Mouse (Mus musculus) midbrain, embryonic 14.5 days (tissue): Measurements from ENCODE around the gene Dyx1c1. TPM values are rescaled to one million over a fixed set of nuclear protein-coding genes. Genes with fewer than 3 reads are reported as not detected.
A peak's percentile ranks its signal among the peaks of the same experiment; 100 is the strongest.

Source experiments
- ATAC-seq: fragments of 200-750 bp; cut with Nextera tagmentation; 2 replicates; pipeline ENCODE4 v1.8.0; 2017; ENCODE audit warnings: moderate number of reproducible peaks, moderate library complexity; ENCODE audit not compliant: low FRiP score, low TSS enrichment
- DNase-seq: peaks from one replicate; pipeline ENCODE4 v3.0.0-alpha.2; 2015
- H3K27ac ChIP-seq: fragments of 300-500 bp; sonication (generic); replicated peaks from 2 replicates; pipeline ENCODE4 v1.5.1; 2014; ENCODE audit warnings: mild to moderate bottlenecking, low read depth, low read length, moderate library complexity
- H3K27me3 ChIP-seq: fragments of 300-500 bp; sonication (generic); 2 replicates; pipeline ENCODE4 v1.6.1; 2014; ENCODE audit warnings: low read length, control low read depth, mixed read lengths; ENCODE audit not compliant: control insufficient read depth, insufficient read depth
- H3K36me3 ChIP-seq: fragments of 300-500 bp; sonication (generic); 2 replicates; pipeline ENCODE4 v1.6.1; 2014; ENCODE audit warnings: low read length, control low read depth; ENCODE audit not compliant: control insufficient read depth, insufficient read depth
- H3K4me1 ChIP-seq: fragments of 300-500 bp; sonication (generic); 2 replicates; pipeline ENCODE4 v1.6.1; 2014; ENCODE audit warnings: mild to moderate bottlenecking, antibody characterized with exemption, low read length, control low read depth; ENCODE audit not compliant: control insufficient read depth, insufficient read depth
- H3K4me2 ChIP-seq: fragments of 300-500 bp; sonication (generic); 2 replicates; pipeline ENCODE4 v1.6.1; 2014; ENCODE audit warnings: mild to moderate bottlenecking, low read length, moderate library complexity
- H3K4me3 ChIP-seq: fragments of 300-500 bp; sonication (generic); replicated peaks from 2 replicates; pipeline ENCODE4 v1.5.1; 2014; ENCODE audit warnings: low read depth, low read length
- H3K9ac ChIP-seq: fragments of 300-500 bp; sonication (generic); replicated peaks from 2 replicates; pipeline ENCODE4 v1.6.1; 2014; ENCODE audit warnings: mild to moderate bottlenecking, low read length, moderate library complexity
- H3K9me3 ChIP-seq: fragments of 300-500 bp; sonication (generic); 2 replicates; pipeline ENCODE4 v1.6.1; 2016; ENCODE audit warnings: low read length, control low read depth, mixed read lengths; ENCODE audit not compliant: control insufficient read depth
- WGBS: fragments of 180-500 bp; shearing (Covaris S2); extraction: QIAGEN DNeasy Blood & Tissue Kit; methylation state at CpG from one replicate; pipeline ENCODE4 v1.1.7; 2014; 5-methylcytosine and 5-hydroxymethylcytosine counted together
- polyA plus RNA-seq: library from polyadenylated mRNA; unstranded; fragments of >200 nt; fragmentation: Nextera tagmentation; extraction: Ambion mirVana; gene quantifications from 2 replicates; pipeline ENCODE4 v1.2.1, GENCODE M21; 2014

The Dyx1c1 gene
- polyA plus RNA-seq, 1 experiment from 2014 or later, result 1.7 TPM

- DNase-seq (no peak), ATAC-seq (no peak)
- Histone ChIP-seq H3K27ac (no peak overlapping the region), H3K4me2 (no peak overlapping the region), H3K9me3 (no peaks in the 10 kb centered on the region), H3K9ac (no peak overlapping the region), H3K36me3 (peaks cover 54% of the 10 kb centered on the region), H3K4me1 (no peaks in the 10 kb centered on the region), H3K4me3 (no peak overlapping the region), H3K27me3 (no peaks in the 10 kb centered on the region)
- WGBS, result 89% methylated on average over 13 of the region's 13 CpGs
Observed at GRCm38 (mm10) chr9:73001314-73002011, 42.9 kb downstream of the Dyx1c1 start.

- H3K9ac ChIP-seq, result no peak overlapping the region
- H3K4me3 ChIP-seq, result no peak overlapping the region
- no peaks in the 10 kb centered on the region for H3K9me3 ChIP-seq
- H3K4me2 ChIP-seq, result no peak overlapping the region
- no peaks in the 10 kb centered on the region for H3K4me1 ChIP-seq
- H3K36me3 ChIP-seq, result peaks cover 59% of the 10 kb centered on the region
- 73% methylated on average over 3 of the region's 3 CpGs for WGBS
- ATAC-seq (no peak), DNase-seq (no peak)
- H3K27me3 ChIP-seq, result no peaks in the 10 kb centered on the region
- H3K27ac ChIP-seq, result no peak overlapping the region
Observed at GRCm38 (mm10) chr9:73002177-73002576, 43.6 kb downstream of the Dyx1c1 start.

GRCm38 (mm10) chr9:73004076-73004475, 45.5 kb downstream of the Dyx1c1 start:
- H3K4me1 ChIP-seq, result no peaks in the 10 kb centered on the region
- H3K27me3 ChIP-seq, result no peaks in the 10 kb centered on the region
- no peak overlapping the region for H3K4me3 ChIP-seq
- H3K9me3 ChIP-seq, result no peaks in the 10 kb centered on the region
- 89% methylated on average over 8 of the region's 8 CpGs for WGBS
- H3K36me3 ChIP-seq, result peaks cover 56% of the 10 kb centered on the region
- H3K27ac ChIP-seq, result no peak overlapping the region
- ATAC-seq, result no peak
- no peak overlapping the region for H3K9ac ChIP-seq
- no peak for DNase-seq
- no peak overlapping the region for H3K4me2 ChIP-seq

DNA sequence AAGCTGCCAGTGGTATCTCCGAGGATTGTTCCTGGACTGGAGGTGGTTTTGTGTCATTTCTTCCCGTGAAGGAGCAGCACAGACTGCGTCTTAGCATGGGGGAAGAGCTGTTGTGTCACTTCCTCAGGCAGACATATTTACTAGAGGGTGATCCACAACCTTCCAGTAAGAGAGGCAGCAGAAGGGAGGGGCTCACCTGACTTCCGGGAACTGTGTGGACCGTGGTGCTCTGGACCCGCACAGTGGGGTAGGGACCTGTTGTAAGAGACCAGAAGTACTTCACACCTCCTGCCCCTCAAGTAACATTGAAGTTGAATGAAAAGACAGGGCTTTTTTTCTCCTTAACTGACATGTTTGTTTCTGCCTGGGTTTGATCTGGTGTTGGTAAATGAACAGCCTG, 46.5 kb downstream of the Dyx1c1 start:
- H3K4me2 ChIP-seq, result no peak overlapping the region
- no peak overlapping the region for H3K9ac ChIP-seq
- ATAC-seq, result no peak
- no peaks in the 10 kb centered on the region for H3K4me1 ChIP-seq
- H3K36me3 ChIP-seq, result peaks cover 67% of the 10 kb centered on the region
- no peak for DNase-seq
- WGBS, result 84% methylated on average over 6 of the region's 6 CpGs
- H3K4me3 ChIP-seq, result no peak overlapping the region
- H3K27me3 ChIP-seq, result no peaks in the 10 kb centered on the region
- H3K27ac ChIP-seq, result no peak overlapping the region
- H3K9me3 ChIP-seq, result no peaks in the 10 kb centered on the region

DNA sequence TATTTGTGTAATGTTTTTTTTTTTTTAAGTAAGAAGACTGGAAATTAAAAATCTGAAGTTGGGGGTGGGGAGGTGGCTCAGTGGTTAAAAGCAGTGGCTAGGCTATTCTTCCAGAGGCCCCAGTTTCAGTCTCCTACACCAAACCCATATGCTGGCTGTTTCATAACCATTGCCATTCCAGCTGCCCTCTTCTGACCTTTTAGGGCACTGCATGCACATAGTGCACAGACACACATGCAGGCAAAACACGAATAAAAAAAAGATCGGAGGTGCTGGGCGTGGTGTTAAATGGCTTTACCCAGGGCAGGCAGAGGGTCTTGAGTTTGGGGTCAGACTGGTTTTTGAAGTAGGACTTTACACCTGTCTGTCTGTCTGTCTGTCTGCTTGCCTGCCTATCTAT, 47.6 kb downstream of the Dyx1c1 start:
- Histone ChIP-seq H3K27ac (no peak overlapping the region), H3K27me3 (no peaks in the 10 kb centered on the region), H3K9me3 (no peaks in the 10 kb centered on the region), H3K36me3 (peaks cover 69% of the 10 kb centered on the region), H3K4me2 (no peak overlapping the region), H3K4me3 (no peak overlapping the region), H3K4me1 (no peaks in the 10 kb centered on the region), H3K9ac (no peak overlapping the region)
- ATAC-seq (no peak), DNase-seq (no peak)
- 95% methylated on average over 3 of the region's 3 CpGs for WGBS

GRCm38 (mm10) chr9:73008384-73008783, 49.8 kb downstream of the Dyx1c1 start:
- Histone ChIP-seq H3K4me1 (no peaks in the 10 kb centered on the region), H3K4me2 (no peak overlapping the region), H3K36me3 (peaks cover 72% of the 10 kb centered on the region), H3K9ac (no peak overlapping the region), H3K9me3 (no peaks in the 10 kb centered on the region), H3K27me3 (no peaks in the 10 kb centered on the region), H3K4me3 (no peak overlapping the region), H3K27ac (no peak overlapping the region)
- no peak for ATAC-seq
- WGBS, result 78% methylated on average over 3 of the region's 3 CpGs
- no peak for DNase-seq

DNA sequence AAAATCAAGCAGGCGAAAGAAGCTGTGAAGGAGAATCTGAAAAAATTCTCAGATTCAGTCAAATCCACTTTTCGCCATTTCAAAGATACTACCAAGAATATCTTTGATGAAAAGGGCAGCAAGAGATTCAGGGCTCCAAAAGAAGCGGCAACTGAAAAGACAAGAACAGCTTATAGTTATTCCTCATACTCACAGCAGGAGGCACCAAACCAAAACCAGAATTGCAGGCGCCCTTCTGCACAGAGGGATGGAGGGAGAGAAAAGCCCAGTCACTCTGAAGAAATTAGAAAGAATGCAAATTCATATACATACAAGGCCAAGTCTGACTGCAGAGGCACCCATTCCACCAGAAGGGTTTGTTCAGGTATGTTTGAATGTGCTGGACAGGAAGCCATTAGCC, 54.0 kb downstream of the Dyx1c1 start:
- DNase-seq (peak; percentile 4), ATAC-seq (no peak)
- Histone ChIP-seq H3K4me3 (no peak overlapping the region), H3K9me3 (no peaks in the 10 kb centered on the region), H3K4me1 (no peaks in the 10 kb centered on the region), H3K4me2 (no peak overlapping the region), H3K27me3 (no peaks in the 10 kb centered on the region), H3K36me3 (peaks cover 82% of the 10 kb centered on the region), H3K27ac (no peak overlapping the region), H3K9ac (no peak overlapping the region)
- WGBS, result 89% methylated on average over 4 of the region's 4 CpGs

DNA sequence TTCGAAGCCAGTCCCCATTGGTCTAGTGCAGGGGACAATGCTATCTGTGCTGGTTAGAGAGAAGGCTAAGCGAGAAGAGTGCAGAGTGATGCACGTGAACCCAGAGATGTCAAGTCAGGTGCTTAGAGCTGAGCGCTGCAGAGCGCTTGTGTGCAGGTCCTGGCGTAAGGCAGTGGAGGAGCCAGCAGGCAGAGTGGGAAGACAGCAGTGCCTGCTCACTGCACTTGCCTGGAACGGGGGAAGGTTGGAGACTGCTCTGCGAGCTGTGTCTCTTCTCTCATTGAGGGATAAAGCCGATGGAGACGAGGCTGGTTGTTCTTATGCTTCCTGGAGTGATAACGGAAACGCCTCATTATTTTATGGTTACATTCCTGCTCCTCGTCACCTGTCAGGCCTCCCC, 56.1 kb downstream of the Dyx1c1 start:
- Histone ChIP-seq H3K4me2 (no peak overlapping the region), H3K36me3 (peaks cover 96% of the 10 kb centered on the region), H3K4me3 (no peak overlapping the region), H3K4me1 (no peaks in the 10 kb centered on the region), H3K27me3 (no peaks in the 10 kb centered on the region), H3K9me3 (no peaks in the 10 kb centered on the region), H3K9ac (no peak overlapping the region), H3K27ac (no peak overlapping the region)
- no peak for DNase-seq
- WGBS, result 90% methylated on average over 13 of the region's 13 CpGs
- no peak for ATAC-seq

DNA sequence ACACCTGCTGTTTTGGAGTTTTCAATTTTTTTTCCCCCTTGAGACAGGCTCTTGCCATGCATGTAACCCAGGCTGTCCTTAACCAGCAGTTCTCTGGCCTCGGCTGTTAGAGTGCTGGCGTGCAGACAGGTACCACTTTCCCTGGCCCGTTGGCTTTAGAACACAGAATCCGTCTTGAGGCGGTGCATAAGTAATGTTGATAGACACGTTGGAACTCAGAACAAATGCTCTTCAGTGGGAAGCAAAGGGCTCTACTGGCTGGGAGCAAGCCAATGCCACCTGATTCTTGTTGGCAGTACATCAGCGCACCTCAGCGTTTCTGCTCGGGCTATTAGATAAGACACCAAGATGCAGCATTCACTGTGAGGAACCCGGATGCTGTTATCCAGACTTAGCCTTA, 61.3 kb downstream of the Dyx1c1 start:
- Histone ChIP-seq H3K9me3 (no peaks in the 10 kb centered on the region), H3K4me1 (no peaks in the 10 kb centered on the region), H3K4me2 (no peak overlapping the region), H3K27me3 (no peaks in the 10 kb centered on the region), H3K9ac (no peak overlapping the region), H3K36me3 (peaks cover 82% of the 10 kb centered on the region), H3K27ac (no peak overlapping the region), H3K4me3 (no peak overlapping the region)
- DNase-seq (no peak), ATAC-seq (no peak)
- 95% methylated on average over 10 of the region's 10 CpGs for WGBS
